Mouse (Mus musculus): ENCODE measurements around the gene Maml2. TPM values are rescaled to one million over a fixed set of nuclear protein-coding genes. Genes with fewer than 3 reads are reported as not detected.

The Maml2 gene
- total RNA-seq, 2 experiments from 2014 or later = 5.5 to 6.2 TPM

DNA sequence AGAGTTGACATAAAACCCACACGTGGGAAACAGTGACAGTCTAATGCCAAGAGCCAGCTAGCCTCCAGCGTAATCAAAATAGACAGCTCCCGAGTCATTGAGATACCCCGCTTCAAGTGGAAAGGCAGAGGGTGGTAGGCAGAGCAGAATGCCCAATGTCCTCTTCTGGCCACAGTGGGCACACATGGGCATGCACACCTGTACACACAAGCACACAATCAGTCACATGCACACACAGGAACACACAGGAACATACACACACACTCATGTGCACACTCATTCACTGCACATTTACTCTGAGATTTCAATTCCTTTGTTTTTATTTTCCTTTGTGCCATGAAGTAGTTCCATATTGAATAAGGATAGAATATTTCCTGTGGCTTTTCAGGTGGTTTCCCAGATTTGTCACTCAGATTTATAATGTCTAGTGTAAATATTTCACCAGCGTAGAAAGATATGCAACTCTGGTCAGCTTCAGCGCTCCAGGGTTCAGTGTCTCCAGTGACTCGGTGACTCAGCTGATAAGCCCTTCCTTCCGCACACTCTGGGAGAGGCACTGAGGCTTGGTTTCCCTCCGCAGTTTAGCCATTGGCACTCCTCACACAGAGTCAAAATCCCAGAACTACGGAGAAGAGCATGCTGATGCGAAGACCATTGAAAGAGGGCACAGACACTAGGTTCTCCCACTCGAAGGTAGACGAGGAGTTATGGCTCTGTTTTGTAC is 144.4 kb downstream of the Maml2 start:
- DNase-seq (ENCODE audit: low spot score in 2 of 2) = no peak
- intact Hi-C loops (cut with DNase I) = no loop called here

DNA sequence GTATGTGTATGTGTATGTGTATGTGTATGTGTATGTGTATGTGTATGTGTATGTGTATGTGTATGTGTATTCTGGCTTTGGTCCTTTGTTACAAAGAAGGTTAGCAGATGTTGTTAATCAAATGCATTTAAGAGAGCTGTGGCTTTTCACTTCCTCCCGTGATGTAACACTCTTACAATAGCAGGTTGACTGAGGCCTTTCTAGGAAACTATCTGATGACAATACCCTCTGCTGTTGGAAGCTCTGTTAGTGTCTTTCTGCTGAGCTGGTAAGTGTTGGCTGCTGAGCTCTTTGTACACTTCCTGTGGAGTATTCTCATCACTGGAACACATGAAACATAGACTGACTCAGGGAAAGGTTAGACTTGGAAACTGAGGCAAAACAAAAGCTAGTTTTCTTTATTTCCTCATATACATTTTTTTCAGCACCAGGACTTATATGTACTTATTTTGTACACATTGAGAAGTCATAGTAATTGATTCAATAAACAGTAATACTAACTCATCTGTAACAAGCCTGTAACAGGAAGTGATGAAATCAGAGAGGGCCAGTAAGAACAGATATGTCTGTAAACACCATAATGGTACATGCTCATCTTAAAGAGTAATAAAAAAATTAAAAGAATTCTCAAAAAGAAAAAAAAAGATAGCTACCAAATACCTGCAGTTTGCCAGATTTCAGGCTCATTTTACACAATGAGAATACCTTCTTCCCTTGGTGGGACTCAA is 145.9 kb downstream of the Maml2 start:
- DNase-seq (ENCODE audit: low spot score in 2 of 2) = no peak
- intact Hi-C loops (cut with DNase I) = no loop called here

DNA sequence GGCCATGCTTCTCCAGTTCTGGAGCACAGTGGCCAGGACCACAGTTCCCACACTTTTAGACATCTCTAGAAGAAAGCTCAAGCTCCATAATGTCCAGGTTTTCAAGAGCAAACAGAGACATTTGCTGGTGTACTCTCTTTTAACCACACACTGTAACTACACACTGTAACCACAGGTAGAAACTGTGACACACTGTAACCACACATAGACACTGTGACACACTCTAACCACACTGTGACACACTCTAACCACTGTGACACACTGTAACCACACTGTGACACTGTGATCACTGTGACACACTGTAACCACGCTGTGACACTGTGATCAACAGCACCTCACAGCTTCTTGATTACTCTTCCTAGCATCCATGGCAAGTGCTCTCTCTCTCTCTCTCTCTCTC is 148.5 kb downstream of the Maml2 start:
- intact Hi-C loops (cut with DNase I) = no loop called here
- no peak for DNase-seq (ENCODE audit: low spot score in 2 of 2)

- intact Hi-C loops (cut with DNase I) = no loop called here
- DNase-seq (ENCODE audit: low spot score in 2 of 2) = no peak
These were observed 149.0 kb downstream of the Maml2 start, which contains the start of gene Gm17571 for GRCm38 (mm10) chr9:13446703-13447285. TSS of gene Gm17571 (minus strand) at chr9:13446753.

DNA sequence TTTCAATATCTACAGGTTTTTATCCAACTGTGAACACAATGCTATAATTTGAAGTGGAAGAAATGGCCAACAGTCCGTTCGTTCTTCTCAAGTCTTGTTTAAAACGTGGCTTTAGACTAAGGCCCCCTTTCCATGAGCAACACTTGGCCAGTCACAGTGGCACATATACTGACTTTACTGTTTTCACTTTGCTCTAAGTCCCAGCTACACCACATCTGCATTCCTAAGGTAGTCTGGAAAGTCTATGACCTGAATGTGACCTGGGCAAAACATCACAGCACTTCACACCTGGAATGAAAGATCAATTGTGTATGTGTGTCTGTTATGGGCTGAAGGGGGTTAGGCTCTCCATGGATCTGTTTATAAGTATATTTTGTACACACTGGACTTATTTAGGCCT is 151.0 kb downstream of the Maml2 start:
- DNase-seq (ENCODE audit: low spot score in 2 of 2) = no peak
- intact Hi-C loops (cut with DNase I) = no loop called here

DNA sequence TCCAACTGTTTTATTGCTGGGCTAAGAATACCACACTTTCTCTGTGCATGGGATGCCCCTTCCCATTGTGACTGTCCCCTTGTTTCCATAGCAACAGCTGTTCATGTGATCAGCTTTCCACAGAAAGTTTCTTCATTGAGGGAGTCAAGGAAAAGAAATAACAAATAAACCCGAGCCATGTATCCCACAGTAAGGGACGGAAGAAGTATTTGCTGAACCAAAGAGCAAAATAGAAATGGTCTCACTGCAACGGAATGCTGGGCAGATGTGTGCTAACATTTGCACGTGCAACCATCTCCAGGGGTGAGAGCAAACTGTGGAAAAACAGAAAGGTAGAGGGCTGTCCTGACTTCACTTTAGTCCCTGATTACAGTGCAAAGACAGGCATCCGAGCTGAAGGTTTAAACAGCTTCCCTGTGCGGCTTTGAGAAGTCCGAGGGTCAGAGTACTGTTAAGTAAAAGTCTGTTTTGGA is 156.9 kb downstream of the Maml2 start:
- no peak for DNase-seq (ENCODE audit: low spot score in 2 of 2)
- intact Hi-C loops (cut with DNase I) = no loop called here

- no peak for DNase-seq (ENCODE audit: low spot score in 2 of 2)
These were observed 157.5 kb downstream of the Maml2 start for GRCm38 (mm10) chr9:13455231-13455630.

DNA sequence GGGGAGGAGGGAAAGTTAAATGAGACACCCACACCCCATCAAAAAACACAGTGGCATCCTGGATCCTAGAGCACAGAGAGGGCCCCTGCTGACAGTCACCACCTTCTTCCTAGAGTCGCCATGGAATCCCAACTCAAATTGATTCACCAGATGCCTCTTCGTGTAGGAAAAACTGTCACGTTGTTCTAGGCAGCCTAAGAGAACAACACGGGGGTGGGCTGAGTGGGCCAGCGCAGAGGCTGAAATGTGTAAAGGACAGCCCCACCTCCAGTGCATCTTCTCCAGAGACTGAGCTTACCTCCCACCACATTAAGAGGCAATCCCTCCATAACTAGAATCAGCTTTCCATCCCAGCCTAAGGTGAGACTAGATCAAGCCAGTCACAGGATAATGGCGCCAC is 160.0 kb downstream of the Maml2 start:
- peak; percentile 11 to 42 for DNase-seq (ENCODE audit: low spot score in 2 of 2)
- intact Hi-C loops (cut with DNase I) = no loop called here

More at GRCm38 (mm10) chr9:13455231-13455630, 157.5 kb downstream of the Maml2 start:
- intact Hi-C loops (cut with DNase I) = no loop called here

DNA sequence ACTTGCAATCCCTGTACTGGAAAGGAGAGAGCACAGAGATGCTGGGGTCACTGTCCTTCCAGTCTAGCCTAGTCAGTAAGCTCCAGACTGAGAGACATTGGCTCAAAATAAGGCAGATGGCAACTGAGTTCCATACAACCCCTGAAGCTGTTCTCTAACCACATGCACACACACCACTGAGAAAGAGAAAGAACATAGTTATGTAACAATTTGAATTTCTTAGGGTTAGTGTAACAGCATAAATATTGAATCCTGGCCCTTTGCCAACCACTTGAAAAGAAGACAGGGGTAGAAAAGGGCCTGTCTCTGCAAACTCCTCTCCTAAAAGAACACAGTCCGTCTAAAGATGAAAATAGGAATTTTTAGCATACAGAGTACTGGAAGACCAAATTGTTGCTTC is 161.6 kb downstream of the Maml2 start:
- intact Hi-C loops (cut with DNase I) = no loop called here
- no peak for DNase-seq (ENCODE audit: low spot score in 2 of 2)

DNA sequence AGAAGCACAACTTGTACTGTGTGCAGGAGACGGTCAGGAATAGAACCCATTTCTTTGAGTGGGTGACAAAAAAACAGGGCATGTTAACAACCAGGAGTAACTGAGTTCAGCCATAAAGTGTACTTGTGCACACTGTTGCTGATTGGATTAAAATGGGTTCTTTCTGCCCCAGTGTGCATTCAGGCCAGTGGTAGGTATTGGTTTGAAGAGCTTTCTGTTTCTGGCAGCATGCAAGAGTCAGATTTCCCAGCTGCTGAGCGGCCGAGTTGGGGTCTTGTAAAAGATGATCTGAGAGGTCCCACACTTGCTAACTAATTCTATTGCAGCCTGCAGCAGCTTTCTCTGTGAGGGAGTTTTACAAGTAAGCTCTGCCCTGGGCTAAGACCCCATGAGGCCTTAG is 162.3 kb downstream of the Maml2 start:
- intact Hi-C loops (cut with DNase I) = no loop called here
- peak in 1 of 2 experiments; percentile 35 for DNase-seq (ENCODE audit: low spot score in 2 of 2)

DNA sequence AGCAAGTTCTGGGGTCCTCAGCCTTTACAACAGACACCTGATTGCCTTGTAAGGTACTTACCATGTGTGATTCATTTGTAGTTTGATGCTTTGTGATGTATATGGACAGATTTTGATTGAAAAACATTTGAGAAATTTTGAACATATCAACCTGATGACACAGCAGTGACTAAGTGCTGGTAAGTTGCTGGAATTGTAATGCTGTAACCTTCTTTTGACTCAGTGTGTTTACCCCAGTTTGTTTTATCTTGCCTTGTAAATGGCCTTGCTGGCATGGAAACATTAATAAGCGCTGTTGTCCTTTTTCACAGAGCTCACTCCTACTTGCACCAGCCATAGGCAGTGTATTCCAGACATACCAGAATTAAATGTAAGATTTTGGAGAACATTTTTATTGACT is 163.2 kb downstream of the Maml2 start:
- intact Hi-C loops (cut with DNase I) = no loop called here

DNA sequence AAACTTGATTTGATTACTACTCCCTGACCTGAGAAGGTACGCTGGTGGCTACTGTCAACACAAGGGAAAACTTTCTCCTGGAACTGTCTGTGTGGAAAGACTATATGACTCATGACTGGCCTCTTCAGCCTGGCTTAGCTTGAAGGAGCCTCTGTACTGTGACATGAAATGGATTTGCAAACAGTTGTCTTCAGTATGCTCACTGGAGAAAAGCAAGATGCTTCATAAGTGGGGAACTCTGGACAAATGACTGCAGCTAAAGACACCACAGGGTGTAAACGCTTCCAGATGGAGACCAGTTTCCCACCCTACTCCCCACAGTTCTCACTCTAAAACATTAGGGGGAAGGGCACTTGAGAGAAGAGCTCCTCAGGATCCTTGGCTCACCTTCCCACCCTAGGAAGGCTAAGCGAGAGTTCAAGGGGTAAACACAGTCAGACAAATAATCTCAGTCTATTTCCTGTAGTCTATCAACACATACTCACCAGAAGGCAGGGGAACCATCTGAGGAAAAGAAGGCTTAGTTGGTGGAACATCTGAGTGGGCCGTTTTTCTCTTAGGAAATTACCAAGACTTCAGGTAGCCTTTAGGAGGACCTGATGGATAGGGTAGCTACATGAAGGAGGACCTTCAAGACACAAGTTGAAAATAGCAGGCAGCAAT is 167.7 kb downstream of the Maml2 start:
- no peak for DNase-seq (ENCODE audit: low spot score in 2 of 2)
- intact Hi-C loops (cut with DNase I) = no loop called here

More for the DNA sequence above, 163.2 kb downstream of the Maml2 start:
- DNase-seq (ENCODE audit: low spot score in 2 of 2) = no peak

GRCm38 (mm10) chr9:13466351-13466750 is 168.6 kb downstream of the Maml2 start:
- DNase-seq (ENCODE audit: low spot score in 2 of 2) = no peak
- intact Hi-C loops (cut with DNase I) = no loop called here

DNA sequence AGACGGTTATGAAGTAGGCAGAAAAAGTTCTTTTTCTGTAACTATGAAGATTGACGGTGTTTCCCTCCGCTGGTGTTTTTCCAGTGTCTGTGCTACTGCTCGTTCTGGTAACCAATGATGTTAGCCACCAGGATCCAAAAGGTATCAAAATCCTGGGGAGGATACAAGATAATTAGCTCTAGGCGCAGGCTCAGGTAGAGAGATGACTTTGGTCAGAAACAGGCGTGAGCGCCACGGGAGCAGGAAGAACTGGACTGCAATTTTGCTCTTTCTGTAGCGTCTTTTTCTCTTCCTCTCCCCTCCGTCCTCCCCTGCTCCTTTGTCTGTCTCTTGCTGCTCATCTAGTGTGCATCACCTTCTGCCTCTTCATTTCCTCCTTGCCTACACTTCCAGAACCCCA is 169.1 kb downstream of the Maml2 start:
- DNase-seq (ENCODE audit: low spot score in 2 of 2) = no peak
- intact Hi-C loops (cut with DNase I) = no loop called here

GRCm38 (mm10) chr9:13467745-13468144 is 170.0 kb downstream of the Maml2 start:
- no peak for DNase-seq (ENCODE audit: low spot score in 2 of 2)
- intact Hi-C loops (cut with DNase I) = loop anchor here (2.0 kb wide), 1 partner anchor 171 kb away; the partner anchor contains the start of gene Maml2

DNA sequence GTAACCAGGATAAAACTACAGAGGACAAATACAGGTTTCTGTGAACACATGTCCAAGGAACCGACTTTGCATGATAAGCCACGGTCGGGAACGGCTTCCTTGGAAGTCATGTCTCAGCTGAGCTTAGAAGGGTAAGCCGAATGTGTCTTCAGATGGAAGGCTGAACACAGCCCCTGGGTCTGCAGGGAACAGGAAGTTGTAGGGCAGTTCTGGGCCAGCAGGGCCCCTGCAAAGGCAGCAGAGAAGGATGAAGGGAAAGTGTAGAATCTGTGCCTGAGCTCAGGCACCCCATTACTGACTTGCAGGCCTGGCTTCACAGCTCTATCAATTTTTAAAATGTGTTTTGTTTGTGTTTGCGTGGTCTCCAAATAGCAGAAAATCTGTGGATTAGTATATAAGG is 171.0 kb downstream of the Maml2 start:
- DNase-seq (ENCODE audit: low spot score in 2 of 2) = no peak
- intact Hi-C loops (cut with DNase I) = loop anchor here (2.0 kb wide), 1 partner anchor 172 kb away; the partner anchor contains the start of gene Maml2

DNA sequence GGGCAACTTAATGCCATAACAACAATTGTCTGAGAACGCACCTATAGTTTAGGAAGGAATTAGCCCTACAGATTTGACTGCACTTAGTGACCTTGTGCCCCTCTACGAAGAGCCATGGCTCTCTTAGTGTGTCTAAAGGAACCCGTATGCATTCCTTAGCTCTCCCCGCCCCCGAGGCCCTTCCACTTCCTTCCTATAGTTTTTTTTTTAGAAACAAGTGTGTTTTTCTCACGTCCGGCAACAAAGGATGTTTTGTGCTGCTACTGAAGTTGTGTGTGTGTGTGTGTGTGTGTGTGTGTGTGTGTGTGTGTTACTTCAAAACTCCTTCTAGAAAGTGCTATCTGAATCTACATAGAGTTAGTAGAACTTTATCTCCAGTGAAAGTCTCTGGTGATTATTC is 172.3 kb downstream of the Maml2 start:
- DNase-seq (ENCODE audit: low spot score in 2 of 2) = no peak
- intact Hi-C loops (cut with DNase I) = no loop called here

DNA sequence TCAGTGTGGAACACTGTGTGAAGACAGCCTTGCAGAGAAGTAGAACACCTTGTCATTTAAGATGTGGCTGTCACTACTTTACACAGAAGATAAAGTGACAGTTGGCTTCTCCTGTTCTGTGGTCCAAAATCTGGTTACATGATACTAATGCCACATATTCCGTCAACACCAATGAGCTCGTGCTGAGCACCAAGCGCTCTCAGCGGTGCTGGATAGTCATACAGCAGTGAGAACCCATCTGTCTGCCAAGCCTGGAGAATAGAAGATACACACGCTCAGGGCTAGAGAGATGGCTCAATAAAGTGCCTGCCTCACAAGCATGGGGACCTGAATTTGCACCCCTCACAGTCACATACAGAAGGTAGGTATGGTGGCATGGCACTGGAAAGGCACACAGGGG is 177.2 kb downstream of the Maml2 start:
- intact Hi-C loops (cut with DNase I) = no loop called here
- DNase-seq (ENCODE audit: low spot score in 2 of 2) = no peak

GRCm38 (mm10) chr9:13479275-13479674 is 181.5 kb downstream of the Maml2 start:
- no peak for DNase-seq (ENCODE audit: low spot score in 2 of 2)
- intact Hi-C loops (cut with DNase I) = no loop called here
